Mouse (Mus musculus) adrenal gland, adult (tissue): ENCODE results near the gene Mybl2.

Experiments used
- DNase-seq, 2 experiments: peaks; one replicate each; pipeline ENCODE4 v3.0.0; 2022 to 2023; ENCODE audit warnings: low spot score in 1 of 2; ENCODE audit not compliant: inconsistent age in 2 of 2

Gene Mybl2

DNA sequence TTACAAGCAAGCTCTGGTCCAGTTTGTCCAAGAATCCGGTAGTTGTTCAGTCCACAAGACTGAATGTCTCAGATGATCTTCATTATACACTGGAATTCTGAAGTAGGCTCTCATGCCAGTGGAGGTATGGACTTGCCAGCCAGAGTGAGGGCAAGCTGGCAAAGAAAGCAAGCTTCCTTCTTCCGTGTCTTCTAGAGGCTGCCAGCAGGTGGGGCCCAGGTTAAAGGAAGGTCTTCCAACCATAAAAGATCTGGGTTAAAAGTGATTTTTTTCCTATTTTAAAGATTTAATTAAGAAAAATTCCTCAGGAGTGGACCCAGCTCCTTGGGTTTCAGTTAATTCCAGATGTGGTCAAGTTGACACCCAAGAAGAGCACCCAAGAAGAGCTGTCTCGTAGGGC, 15.7 kb downstream of the Mybl2 start:
- no peak for DNase-seq

DNA sequence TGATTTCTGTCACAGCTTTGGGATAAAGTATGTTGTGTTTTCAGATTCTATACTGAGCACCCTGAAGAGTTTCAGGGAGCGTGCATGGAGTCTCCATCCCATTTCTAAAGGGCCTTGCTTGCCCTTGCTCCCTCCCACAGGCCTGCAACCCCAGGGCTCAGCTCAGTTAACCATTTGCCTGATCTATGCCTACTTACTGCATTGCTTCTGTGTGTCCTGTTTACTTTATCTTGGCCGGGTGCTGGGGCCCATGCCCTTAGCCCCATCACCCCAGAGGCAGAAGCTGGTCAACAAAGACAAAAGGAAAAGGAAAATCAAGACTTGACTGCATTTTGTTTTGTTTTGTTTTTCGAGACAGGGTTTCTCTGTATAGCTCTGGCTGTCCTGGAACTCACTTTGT, 17.1 kb downstream of the Mybl2 start:
- no peak for DNase-seq

DNA sequence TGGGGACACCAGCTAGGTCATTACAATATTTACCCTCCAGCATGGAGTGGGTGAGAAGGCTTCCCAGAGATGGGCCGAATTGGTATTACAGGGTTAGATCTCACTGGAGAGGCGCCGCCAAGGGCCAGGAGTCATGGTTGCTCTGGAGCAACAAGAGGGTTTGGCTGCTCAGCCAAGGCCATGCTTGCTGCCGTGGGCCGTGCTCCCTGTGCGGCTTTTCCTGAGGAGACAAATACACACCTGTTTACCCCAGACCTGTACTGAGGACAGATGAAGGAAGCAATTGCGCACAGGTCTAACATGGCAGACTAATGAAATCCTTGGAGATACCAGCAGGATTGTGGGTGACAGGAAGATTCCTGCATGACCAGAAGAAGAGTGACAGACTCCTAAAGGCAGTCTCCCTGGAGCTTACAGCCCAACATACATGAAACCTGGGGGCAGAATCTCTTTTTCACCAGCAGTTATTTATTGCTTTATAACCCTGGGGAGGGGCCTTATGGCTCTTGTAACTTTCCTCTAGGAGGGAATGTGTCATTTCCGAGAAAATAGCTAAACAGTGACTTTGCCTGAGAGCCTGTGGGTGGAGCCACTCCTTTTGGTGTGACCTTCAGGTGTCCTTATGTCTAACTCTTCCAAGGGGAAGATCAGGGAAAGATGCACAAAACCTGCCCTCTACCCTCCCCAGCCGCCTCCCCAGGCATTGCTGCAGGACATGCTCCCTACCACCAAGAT, 18.7 kb downstream of the Mybl2 start:
- DNase-seq = peak in 1 of 2 experiments; percentile 46

DNA sequence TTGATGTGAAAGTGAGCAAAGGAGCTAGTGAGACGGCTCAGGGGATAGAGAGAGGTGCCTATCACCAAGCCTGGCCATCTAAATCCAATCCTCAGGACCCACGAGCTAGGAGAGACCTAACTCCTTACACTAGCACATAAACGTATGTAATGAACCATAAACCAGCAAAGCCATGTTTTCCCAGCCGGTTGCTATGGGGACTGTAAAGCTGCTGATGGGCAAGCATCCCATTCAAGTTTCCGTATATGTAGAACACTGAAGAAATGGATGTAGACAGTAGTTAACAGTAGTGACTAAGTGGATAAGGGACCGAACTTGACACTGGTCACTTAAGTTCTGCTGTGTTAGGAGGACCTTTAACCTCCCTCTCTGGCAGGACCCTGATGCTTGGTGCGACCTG, 19.5 kb downstream of the Mybl2 start:
- no peak for DNase-seq

DNA sequence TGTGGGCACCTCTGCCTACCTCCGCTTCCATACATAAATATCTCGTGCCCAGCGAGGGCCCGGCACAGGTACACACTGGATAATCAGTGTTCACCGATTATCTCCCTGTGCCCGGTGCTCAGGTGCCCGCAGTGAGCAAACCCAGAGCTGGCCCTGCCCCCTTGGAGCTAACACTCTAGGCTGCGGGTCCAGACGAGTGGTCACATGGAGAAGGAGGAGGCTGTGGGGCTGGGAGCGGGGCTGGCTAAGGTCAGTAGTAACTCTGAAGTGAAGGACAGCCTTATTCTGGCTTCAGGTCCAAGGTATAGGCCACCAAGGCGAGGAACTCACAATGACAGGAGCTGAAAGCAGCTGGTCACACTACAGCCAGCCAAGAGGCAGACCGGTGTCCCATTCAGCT, 20.3 kb downstream of the Mybl2 start:
- DNase-seq = no peak

DNA sequence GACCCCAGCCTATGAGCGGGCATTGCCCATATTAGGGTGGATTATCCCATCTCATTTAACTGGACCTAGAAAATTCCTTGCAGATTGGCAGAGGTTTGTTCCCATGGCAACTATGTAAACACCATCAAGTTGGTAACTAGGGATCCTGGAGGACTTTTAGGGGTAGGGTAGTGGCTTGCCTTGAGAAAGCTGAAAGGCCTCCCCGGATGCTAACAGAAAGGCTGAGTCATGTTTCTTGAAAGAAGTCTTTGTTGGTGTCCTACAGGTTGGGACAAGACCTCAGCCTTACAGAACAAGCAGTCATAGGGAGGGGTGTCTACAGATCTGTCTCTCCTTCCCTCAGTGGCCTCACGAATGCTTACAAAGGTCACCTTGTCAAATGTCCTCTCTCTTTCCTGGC, 20.7 kb downstream of the Mybl2 start:
- no peak for DNase-seq

DNA sequence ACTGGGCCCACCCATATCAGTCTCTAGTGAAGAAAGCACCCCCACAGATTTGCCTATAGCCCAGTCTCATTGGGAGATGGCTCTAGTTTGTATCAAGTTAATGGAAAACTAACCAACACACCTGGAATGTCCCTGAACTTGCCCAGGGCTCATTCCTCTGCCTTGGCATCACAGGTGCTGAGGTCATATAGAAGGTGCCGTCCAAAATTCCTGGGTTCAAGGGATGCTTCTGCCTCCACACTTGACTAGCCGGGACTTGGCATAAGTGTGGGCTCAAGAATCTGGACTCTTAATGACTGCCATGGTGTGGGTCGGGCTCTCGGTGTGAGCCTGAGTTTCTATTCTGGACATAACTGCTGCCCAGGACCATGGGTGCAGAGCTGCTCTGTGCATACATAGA, 24.6 kb downstream of the Mybl2 start:
- no peak for DNase-seq

DNA sequence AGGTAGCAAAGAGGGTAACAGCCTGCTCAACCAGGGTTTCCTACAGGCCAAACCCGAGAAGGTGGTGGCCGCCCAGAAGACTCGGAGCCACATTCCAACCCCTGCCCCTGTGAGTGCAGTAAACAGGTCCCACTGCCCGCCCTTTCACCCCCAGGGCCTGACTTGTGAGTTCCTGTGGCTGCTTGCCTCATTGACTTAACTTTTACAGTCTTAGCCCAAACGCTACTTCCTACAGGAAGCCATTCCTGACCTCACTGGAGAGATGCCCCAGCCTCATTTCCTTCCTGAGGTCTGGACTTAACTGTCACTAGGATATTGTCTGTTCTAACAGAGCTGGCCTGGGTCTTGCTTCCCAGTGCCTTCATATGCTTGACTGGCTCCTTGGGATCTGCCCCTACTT, 28.1 kb downstream of the Mybl2 start:
- peak; percentile 21 to 61 for DNase-seq

DNA sequence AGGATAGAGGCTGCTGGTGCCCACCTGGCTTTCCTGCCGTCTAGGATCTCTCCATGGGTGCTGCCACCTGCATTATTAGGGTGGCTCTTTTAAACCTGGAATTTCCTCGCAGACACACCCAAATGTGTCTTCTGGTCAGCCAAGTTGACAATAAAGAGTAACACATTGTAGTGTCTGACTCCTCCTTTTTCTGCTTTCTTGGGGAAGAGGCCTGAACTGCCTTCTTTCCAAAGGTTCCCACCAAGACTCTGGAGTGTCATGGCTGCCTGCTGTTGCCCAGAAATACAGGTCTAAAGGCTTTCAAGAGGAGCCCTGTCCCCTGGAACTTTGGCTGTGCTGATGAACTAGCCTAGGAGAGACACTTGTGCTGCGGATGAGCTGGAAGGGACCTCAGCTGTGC, 30.0 kb downstream of the Mybl2 start:
- no peak for DNase-seq

DNA sequence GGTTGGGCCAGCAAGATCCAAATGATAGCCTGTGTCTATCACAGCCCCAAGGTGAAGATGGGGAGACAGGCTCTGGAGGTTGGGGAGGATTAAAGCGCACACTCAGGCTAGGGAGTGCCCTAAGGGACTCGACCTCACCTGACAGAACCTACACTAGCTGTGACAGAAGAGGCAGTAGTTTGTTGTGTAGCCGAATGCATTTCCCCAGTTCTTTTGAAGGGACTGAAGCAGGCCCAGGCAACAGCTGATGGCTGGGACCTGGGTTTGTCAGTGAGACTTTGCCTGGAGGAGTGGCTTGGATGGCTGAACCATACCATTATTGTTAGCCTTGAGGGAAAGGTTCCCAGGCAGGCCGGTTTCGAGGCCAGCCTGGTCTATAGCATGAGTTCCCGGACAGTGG, 30.6 kb downstream of the Mybl2 start:
- DNase-seq = no peak

DNA sequence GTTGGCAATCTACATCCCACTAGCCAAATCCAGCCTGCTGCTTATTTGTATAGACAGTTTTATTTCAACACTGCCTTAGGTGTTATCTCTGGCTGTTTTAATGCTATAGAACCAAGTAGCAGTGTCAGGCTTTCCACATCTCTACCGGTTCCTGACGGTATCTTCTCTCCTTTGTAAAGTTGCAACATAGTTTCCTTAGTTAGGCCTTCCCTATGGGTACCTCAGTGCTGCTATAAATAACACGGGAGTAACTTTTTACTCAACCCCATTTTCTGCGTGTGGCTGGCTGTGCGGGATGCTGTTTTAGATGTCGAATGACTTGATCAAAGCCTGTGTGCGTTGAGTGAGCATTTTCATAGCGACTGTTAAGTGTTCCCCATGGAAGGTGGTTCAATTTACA, 32.1 kb downstream of the Mybl2 start:
- DNase-seq = no peak

DNA sequence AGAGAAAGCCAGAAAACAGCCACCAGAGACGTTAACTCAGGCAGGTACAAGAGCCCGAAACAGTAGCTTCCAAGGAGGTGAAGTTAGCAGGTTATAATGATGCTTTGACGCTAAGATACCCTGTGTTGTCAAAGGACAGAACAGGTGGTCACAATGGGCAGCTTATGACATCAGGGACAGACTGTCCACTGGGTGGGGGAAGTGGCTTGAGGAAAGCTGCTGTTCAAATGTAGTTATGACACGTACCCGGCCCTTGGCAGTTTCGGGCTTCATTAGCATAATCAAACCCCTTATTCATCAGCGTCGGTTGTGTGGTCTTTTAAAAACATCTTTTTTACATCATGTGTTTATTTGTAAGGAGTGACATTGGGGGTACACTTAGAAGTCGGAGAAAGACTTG, 33.2 kb downstream of the Mybl2 start, which contains the start of gene Gtsf1l:
Gene Gtsf1l (minus strand): TSS at position 128 of the 400 bp plus-strand sequence.
- DNase-seq = no peak

DNA sequence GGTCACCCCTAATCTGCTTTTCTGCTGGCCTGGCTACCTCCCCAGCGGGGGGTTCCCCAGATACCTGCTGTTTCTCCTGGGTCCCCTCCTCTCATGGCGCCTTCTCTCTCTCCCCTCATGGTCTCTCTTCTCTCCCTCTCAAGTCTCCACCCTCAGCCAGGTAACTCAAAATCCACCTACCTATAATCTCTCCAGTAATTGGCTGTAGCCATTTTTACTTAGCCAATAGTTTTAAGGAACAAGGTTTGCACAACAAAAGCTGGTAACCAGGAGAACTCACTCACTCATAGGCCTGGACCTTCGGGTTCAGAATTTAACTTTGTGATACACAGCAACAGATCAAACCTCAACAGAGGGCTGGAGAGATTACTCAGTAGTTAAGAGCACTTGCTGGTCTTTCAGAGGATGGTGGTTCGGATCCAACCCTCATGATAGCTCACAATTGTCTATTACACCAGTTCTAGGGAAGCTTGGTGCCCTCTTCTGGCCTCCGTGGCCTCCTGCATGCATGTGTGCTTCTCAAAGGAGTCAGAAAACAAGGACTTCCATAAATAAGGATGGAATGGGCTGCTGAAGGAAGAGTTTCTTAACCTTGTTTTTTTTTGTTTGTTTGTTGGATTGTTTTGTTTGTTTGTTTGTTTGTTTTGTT, 35.1 kb downstream of the Mybl2 start:
- peak; percentile 35 to 79 for DNase-seq

DNA sequence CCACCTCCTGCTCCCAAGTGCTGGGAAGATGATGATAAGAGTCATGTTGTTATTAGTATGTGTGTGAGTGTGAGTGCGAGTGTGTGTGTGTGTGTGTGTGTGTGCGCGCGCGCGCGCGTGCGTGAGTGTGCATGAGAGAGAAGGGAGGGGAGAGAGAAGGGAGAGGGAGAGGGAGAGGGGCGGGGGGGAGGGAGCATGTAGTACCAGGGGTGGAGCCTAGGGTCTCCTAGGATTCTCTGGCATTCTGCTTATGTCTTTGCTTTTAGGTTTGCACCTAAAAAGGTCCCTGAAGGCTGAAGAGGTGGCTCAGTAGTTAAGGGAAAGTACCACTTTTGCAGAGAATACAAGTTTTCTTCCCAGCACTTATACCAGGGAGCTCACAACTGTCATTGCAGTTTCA, 40.4 kb downstream of the Mybl2 start:
- DNase-seq = no peak

DNA sequence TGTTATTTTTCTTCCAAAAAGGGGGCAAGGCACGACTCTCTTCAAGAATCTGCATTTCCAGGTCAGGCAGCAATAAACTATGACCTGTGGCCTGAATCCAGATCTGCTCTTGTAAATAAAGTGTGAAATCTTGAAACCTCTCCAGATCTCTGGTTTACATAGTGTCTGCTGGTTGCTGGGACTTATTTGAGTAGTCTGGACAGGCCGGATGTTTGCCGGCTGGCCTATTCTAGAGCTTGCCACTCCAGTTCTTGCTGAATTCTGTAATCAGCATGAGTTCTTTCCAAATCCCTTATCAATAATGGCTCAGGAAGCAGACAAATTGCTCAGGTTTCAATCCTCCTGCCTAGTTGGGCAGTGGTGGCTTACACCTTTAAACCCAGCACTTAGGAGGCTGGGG, 41.3 kb downstream of the Mybl2 start:
- DNase-seq = no peak

DNA sequence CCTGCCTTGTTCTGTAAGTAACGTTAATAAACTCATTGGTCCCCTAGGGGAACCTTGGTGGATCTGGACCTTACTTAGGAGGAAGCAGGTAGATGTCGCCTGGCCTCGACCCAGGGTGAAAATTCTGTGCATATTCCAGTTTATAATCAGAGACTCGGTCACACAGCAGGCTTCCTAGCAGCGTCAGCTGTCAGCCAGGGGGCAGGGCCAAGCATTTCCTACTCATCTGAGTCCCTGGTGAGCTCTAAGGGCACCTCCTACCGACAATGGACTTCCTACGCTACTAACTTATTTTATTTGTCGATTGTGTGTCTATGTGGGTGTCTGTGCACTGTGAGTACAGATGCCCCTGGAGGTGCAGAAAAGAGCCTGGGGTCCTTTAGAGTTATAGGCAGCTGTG, 45.4 kb downstream of the Mybl2 start:
- DNase-seq = no peak

DNA sequence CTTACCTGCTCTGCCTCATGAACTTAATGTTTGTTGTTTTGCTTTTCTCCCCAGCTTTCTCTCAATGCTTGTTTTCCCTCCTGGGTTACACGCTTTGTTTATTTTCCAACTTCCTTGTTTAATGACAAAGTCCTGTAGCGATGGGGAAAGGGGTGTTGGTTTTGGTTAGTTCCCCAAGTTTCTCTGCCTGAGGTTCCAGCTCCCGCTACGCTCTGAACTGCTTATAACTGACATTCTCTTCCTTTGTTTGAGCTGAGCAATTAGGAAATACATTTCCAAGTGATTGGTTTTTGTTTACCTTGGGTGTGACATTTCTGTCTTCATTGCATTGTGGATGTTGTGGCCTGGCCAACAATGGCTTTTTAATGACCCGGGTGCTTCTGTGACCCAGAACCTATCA, 46.1 kb downstream of the Mybl2 start:
- no peak for DNase-seq

DNA sequence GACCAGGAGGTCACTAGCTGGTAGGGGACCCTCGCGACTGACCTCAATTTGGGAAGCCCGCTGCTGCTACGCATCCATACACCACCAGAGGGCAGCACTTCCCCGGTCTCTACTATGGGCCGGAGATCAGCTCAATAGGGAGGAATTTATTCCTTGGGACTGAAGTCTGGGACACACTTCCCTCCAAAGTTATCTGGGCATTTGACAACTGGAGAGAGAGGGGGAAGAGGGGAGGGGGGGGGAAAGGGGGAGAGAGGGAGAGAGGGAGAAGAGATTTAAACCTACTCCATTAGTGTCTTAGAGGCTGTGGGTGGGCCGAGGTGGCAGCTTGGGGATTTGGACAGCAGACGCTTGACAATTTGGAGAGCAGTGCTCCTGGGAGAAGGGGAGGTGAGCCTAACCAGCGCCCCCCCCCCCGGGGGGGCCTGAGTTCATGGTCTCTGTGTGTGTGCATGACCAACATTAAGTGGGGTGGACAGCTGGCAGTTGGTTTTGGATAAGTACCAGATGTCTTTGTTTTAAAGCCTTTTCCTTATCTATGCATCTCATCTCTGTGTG, 47.2 kb downstream of the Mybl2 start:
- peak; percentile 43 to 84 for DNase-seq

DNA sequence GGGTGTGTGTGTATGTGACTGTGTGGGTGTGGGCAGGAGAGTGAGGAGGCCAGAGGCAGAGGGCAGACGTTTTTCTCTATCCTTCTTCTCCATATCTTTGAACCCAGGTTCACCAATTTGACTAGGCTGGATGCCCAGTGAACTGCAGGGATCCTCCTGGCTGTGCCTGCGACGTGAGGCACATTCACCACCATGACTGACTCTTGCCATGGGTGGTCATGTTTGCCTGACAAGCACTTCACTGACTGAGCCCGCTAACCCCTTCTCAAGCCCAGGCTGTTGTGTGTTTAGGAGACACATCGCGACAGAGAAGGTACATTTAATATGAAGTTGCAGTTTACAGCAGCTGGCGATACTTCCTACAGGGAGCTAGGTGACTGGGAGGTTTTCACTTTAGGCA, 47.7 kb downstream of the Mybl2 start:
- no peak for DNase-seq

DNA sequence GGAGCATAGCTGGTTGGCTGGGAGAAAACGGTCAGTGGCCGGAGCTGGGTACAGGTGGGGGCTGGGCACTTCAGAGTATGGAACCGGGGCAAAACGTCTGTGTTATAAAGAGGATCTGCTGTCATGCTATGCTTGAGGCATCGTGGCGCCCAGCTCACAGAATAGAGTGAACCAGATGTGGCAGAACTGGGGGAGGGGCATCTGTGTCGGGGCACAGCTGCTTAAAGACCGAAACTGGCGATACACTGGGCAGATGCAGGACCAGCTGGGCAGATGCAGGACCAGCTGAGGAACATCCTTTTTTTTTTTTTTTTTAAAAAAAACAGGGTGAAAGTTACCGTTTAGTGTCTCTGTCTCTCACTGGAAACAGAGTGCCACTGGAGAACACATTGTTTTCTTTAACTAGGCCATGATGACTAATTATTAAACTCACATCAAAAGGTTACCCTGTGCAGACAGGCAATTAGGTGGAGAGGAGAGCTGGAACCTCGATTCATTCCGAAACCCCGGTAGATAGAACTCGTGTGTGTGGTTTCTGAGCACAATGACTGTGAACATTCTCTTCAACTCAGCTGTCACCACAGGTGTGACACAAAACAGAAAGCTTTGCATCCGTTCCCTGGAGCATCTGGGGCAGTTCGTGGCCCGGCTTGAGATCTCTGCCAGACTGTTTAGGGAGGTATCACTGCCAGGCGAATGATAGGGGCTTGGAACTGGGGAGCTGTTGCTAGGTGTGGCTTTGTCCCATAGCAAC, 48.6 kb downstream of the Mybl2 start:
- DNase-seq = peak in 1 of 2 experiments; percentile 40

DNA sequence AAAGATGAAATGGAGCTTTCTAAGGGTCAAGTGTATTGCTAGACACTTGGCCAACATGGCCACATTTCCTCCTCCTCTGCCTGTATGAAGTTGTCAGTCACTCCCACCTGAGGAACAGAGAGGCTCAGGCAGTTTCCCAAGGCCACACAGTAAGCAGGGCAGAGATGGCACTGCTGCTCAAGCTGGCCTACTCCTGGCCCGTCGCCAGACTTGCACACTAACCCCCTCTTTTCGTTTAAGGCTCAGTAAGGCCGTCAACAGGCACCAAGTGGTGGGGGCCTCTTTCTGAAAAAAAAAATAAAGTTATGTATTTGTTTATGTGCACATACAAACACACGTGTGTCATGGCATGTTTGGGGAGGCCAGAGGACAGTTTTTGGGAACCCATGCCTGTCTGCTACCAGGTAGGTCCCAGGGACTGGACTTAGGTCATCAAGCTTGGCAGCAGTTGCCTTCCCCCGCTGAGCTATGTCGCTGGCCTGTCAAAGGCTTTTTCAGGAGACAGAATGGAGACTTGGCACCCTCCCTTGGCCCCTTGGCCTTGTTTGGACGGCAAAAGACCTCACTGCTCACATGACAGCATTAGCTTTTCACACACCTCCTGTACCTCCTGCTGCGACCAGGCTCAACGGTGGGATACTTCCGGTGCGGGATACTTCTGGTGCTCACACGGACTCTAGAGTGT, 49.7 kb downstream of the Mybl2 start:
- peak in 1 of 2 experiments; percentile 41 for DNase-seq
